Mouse (Mus musculus) kidney, embryonic 15.5 days (tissue): ENCODE data around the gene Ndufaf4. TPM values are rescaled to one million over a fixed set of nuclear protein-coding genes. Genes with fewer than 3 reads are reported as not detected.
A peak's percentile ranks its signal among the peaks of the same experiment; 100 is the strongest.
"Not testable (repeated sequence)": the region's sequence is repeated elsewhere in the genome, so short reads cannot be mapped to it uniquely, and the experiment has no call there.

Experiments
- ATAC-seq: fragments of 200-750 bp; cut with Nextera tagmentation; replicated peaks from 2 replicates; pipeline ENCODE4 v1.8.0; 2017; ENCODE audit warnings: moderate TSS enrichment; ENCODE audit not compliant: low FRiP score
- H3K27ac ChIP-seq: fragments of 300-500 bp; sonication (generic); 2 replicates; pipeline ENCODE4 v1.5.1; 2015; ENCODE audit warnings: mild to moderate bottlenecking, inconsistent platforms
- H3K27me3 ChIP-seq: fragments of 300-500 bp; sonication (generic); 2 replicates; pipeline ENCODE4 v1.6.1; 2015; ENCODE audit warnings: inconsistent platforms
- H3K36me3 ChIP-seq: fragments of 300-500 bp; sonication (generic); 2 replicates; pipeline ENCODE4 v1.6.1; 2015; ENCODE audit warnings: inconsistent platforms
- H3K4me1 ChIP-seq: fragments of 300-500 bp; sonication (generic); 2 replicates; pipeline ENCODE4 v1.6.1; 2015; ENCODE audit warnings: inconsistent platforms
- H3K4me2 ChIP-seq: fragments of 300-500 bp; sonication (generic); 2 replicates; pipeline ENCODE4 v1.6.1; 2015; ENCODE audit warnings: moderate library complexity, mild to moderate bottlenecking, inconsistent platforms
- H3K4me3 ChIP-seq: fragments of 300-500 bp; sonication (generic); replicated peaks from 2 replicates; pipeline ENCODE4 v1.5.1; 2015; ENCODE audit warnings: mild to moderate bottlenecking, inconsistent platforms
- H3K9ac ChIP-seq: fragments of 300-500 bp; sonication (generic); 2 replicates; pipeline ENCODE4 v1.6.1; 2015; ENCODE audit warnings: mild to moderate bottlenecking, inconsistent platforms
- H3K9me3 ChIP-seq: fragments of 300-500 bp; sonication (generic); replicated peaks from 2 replicates; pipeline ENCODE4 v1.6.1; 2016; ENCODE audit warnings: inconsistent platforms
- WGBS: fragments of 180-500 bp; shearing (Covaris S2); methylation state at CpG from one replicate; pipeline ENCODE4 v1.1.7; 2015; ENCODE audit warnings: mixed read lengths; 5-methylcytosine and 5-hydroxymethylcytosine counted together
- polyA plus RNA-seq: library from polyadenylated mRNA; unstranded; fragments of >200 nt; fragmentation: Nextera tagmentation; extraction: Ambion mirVana; gene quantifications from 2 replicates; pipeline ENCODE4 v1.2.1, GENCODE M21; 2015

The Ndufaf4 gene
- polyA plus RNA-seq: 52.2 and 52.3 TPM in 2 replicates

DNA sequence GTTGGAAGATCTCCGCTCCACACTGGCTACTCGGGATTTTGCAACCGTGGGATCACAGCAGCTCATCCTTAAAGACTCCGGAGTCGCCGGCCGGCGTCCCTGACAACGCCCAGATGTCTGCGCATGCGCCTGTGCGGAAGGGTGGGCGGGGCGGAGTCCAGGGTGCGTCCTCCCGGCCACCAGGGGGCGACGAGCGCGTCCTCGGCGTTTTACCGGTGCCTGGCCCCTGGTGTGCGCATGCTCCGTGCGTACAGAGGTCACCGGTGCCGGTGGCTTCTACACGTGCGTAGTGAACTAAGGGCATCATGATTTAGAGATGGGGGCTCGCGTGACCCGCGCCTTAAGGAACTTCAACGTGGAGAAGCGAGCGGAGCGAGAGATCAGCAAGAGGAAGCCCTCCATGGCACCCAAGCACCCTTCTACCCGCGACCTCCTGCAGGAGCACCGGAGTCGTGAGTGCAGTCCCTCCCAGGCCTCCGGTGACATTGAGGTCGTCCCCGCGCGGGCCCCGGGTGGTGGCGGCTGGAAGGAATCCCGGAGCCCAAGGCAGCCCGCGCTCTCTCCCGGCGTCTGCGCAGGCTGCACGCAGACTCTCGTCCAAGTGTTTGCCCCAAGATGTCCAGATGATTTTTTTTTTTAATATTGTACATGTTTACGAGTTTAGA, at the start of gene Ndufaf4:
Ndufaf4 (plus strand) TSS at position 233 of the 665 bp plus-strand sequence.
- peak; percentile 100 for ATAC-seq
- H3K9ac ChIP-seq: peak within 1 kb of the TSS; percentile 79
- peaks cover 11% of the 10 kb centered on the region for H3K4me1 ChIP-seq
- H3K27ac ChIP-seq: peak within 1 kb of the TSS; percentile 67
- H3K27me3 ChIP-seq: no peaks in the 10 kb centered on the region
- H3K4me2 ChIP-seq: peak within 1 kb of the TSS; percentile 88
- H3K4me3 ChIP-seq: peak within 1 kb of the TSS; percentile 92
- H3K36me3 ChIP-seq: peaks cover 20% of the 10 kb centered on the region
- no peaks in the 10 kb centered on the region for H3K9me3 ChIP-seq
- WGBS: 0% methylated on average over 58 of the region's 58 CpGs

- H3K27me3 ChIP-seq: no peaks in the 10 kb centered on the region
- peak within 1 kb of the TSS; percentile 85 for H3K27ac ChIP-seq
- peak; percentile 97 for ATAC-seq
- under 1% methylated on average over 53 of the region's 63 CpGs for WGBS
- no peaks in the 10 kb centered on the region for H3K36me3 ChIP-seq
- peaks cover 3% of the 10 kb centered on the region; the same call in 1 of the 2 replicates for H3K4me1 ChIP-seq
- peak within 1 kb of the TSS; percentile 51 for H3K9ac ChIP-seq
- peak within 1 kb of the TSS; percentile 85 for H3K4me2 ChIP-seq
- peak within 1 kb of the TSS; percentile 68 for H3K4me3 ChIP-seq
- no peaks in the 10 kb centered on the region for H3K9me3 ChIP-seq
These were observed 47.2 kb upstream of the Ndufaf4 start, which contains the start of gene Klhl32 for GRCm38 (mm10) chr4:24850401-24851325. Klhl32 (minus strand) TSS chr4:24851124.

DNA sequence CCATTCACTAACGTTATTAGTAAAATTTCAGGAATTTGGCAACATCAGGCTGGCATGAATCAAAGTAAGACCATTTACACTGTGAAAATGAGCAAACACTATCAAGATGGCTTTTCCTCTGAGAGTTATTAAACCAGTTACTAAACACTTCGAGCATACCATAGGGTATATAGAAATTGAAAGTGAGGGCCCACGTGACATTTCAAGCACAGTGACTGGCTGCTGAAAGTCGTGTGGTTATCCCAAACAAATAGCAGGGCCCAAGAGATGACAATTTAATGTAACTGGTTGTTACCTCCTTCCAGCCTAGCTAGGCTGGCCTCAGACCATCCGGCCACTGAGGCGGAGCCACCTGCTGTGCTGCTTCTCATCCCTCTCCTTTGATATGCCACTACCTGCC, 32.2 kb upstream of the Ndufaf4 start:
- no peak for ATAC-seq
- H3K4me2 ChIP-seq: no peak overlapping the region
- WGBS: 52% methylated on average over 6 of the region's 6 CpGs

GRCm38 (mm10) chr4:24869230-24869629, 28.7 kb upstream of the Ndufaf4 start:
- WGBS: 40% methylated on average over 4 of the region's 4 CpGs
- H3K4me1 ChIP-seq: no peaks in the 10 kb centered on the region
- H3K36me3 ChIP-seq: no peaks in the 10 kb centered on the region
- no peaks in the 10 kb centered on the region for H3K9me3 ChIP-seq
- no peak for ATAC-seq
- H3K4me3 ChIP-seq: no peak overlapping the region
- no peaks in the 10 kb centered on the region for H3K27me3 ChIP-seq
- no peak overlapping the region for H3K9ac ChIP-seq
- no peak overlapping the region for H3K27ac ChIP-seq
- no peak overlapping the region for H3K4me2 ChIP-seq

More for the DNA sequence above, 32.2 kb upstream of the Ndufaf4 start:
- Histone ChIP-seq H3K4me3 (no peak overlapping the region), H3K9me3 (no peaks in the 10 kb centered on the region), H3K36me3 (no peaks in the 10 kb centered on the region), H3K27me3 (no peaks in the 10 kb centered on the region), H3K9ac (no peak overlapping the region), H3K4me1 (no peaks in the 10 kb centered on the region), H3K27ac (no peak overlapping the region)

GRCm38 (mm10) chr4:24889386-24889785, 8.5 kb upstream of the Ndufaf4 start:
- not testable (repeated sequence) for H3K4me1 ChIP-seq, ATAC-seq, H3K27me3 ChIP-seq, H3K9me3 ChIP-seq, H3K27ac ChIP-seq, H3K4me3 ChIP-seq, H3K4me2 ChIP-seq, H3K36me3 ChIP-seq, H3K9ac ChIP-seq
- WGBS: 46% methylated on average over 2 of the region's 2 CpGs

DNA sequence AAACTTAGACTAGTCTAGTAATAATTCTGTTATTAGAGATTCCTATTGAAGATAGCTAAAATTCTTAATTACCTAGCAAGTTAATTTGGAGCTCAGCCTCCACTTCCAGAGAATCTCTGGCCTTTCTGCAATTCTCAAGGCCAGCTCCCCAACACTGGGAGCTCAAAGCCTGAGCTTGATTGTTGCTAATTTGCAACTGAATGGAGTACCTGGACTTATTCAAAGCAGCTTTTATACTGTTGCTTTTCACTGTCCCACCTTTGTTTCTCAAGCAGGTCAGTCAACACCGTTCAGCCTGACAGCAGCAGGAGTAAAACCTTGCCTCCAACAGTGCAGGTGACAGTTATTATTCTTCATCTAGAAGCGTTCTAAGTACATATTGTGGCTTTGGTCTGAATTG, 5.6 kb upstream of the Ndufaf4 start:
- not testable (repeated sequence) for H3K9me3 ChIP-seq, H3K27ac ChIP-seq, H3K4me2 ChIP-seq, ATAC-seq, H3K4me3 ChIP-seq, H3K9ac ChIP-seq, H3K36me3 ChIP-seq, H3K27me3 ChIP-seq, H3K4me1 ChIP-seq
- WGBS: 67% methylated on average over 2 of the region's 2 CpGs

GRCm38 (mm10) chr4:24894625-24895024, 3.3 kb upstream of the Ndufaf4 start:
- WGBS: 84% methylated on average over 4 of the region's 4 CpGs
- ATAC-seq: no peak
- no peak overlapping the region for H3K4me2 ChIP-seq
- 0 out of 2 replicates have a peak, but pooled peaks cover 3% of the 10 kb centered on the region for H3K9me3 ChIP-seq
- peaks cover 11% of the 10 kb centered on the region for H3K4me1 ChIP-seq
- H3K9ac ChIP-seq: no peak overlapping the region
- no peak overlapping the region for H3K27ac ChIP-seq
- no peak overlapping the region for H3K4me3 ChIP-seq
- H3K27me3 ChIP-seq: no peaks in the 10 kb centered on the region
- H3K36me3 ChIP-seq: no peaks in the 10 kb centered on the region

DNA sequence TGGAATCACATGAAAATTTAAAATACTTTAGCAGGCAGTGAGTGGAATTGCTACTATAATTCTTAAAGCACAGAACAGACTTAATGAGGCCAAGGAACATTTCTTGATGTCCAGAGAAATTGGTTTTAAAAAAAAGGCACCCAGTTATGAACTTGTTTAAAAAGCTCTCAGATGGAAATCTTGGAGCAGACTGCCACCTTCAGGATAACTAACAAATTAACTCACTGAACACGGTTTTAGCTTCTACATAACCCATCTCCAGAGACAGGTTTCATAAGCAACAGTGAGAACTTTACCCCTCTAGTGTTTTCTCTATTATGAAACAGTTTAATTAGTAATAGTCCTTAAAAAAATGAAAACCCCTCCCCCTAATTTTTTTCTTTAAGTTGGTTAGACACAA, 1.1 kb upstream of the Ndufaf4 start:
- Histone ChIP-seq H3K36me3 (peaks cover 12% of the 10 kb centered on the region), H3K4me1 (peaks cover 11% of the 10 kb centered on the region), H3K4me3 (no peak overlapping the region), H3K27ac (no peak overlapping the region), H3K4me2 (peak overlapping the region; percentile 88; the same call in 1 of the 2 replicates), H3K27me3 (no peaks in the 10 kb centered on the region), H3K9ac (no peak overlapping the region), H3K9me3 (no peaks in the 10 kb centered on the region)
- ATAC-seq: no peak
- 0% methylated on average over 1 of the region's 1 CpGs for WGBS

- WGBS: 20% methylated on average over 7 of the region's 7 CpGs
- H3K4me3 ChIP-seq: peak overlapping the region; percentile 92
- ATAC-seq: peak; percentile 37; the same call in 1 of the 2 replicates
- H3K27ac ChIP-seq: no peak overlapping the region
- H3K27me3 ChIP-seq: no peaks in the 10 kb centered on the region
- peak overlapping the region; percentile 88 for H3K4me2 ChIP-seq
- peaks cover 11% of the 10 kb centered on the region for H3K4me1 ChIP-seq
- peak overlapping the region; percentile 31; the same call in 1 of the 2 replicates for H3K9ac ChIP-seq
- no peaks in the 10 kb centered on the region for H3K9me3 ChIP-seq
- peaks cover 15% of the 10 kb centered on the region for H3K36me3 ChIP-seq
These were observed 532 bp upstream of the Ndufaf4 start for GRCm38 (mm10) chr4:24897351-24897750.

DNA sequence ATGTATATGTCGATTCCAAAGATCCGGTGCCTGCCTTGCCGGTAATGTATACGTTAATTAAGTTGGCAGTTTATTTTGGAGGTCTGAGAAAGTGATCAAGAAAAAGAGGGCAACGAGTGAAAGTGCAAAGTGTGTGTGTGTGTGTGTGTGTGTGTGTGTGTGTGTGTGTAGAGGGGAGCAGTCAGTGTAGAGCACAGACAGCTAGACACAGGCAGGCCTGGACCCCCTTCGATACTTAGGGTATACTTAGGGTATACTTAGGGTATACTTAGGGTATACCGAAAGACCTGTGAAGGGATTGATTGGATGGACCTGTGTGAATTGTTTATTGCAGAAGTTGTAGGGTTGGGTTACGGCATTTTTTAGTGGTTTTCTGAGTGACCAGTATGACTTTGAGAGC, 753 bp downstream of the Ndufaf4 start:
- Histone ChIP-seq H3K36me3 (peaks cover 27% of the 10 kb centered on the region), H3K9ac (peak overlapping the region; percentile 79), H3K9me3 (no peaks in the 10 kb centered on the region), H3K27ac (no peak overlapping the region), H3K27me3 (no peaks in the 10 kb centered on the region), H3K4me2 (peak overlapping the region; percentile 88), H3K4me3 (peak overlapping the region; percentile 92), H3K4me1 (peaks cover 11% of the 10 kb centered on the region)
- peak; percentile 31; the same call in 1 of the 2 replicates for ATAC-seq
- WGBS: 21% methylated on average over 8 of the region's 8 CpGs

- H3K4me2 ChIP-seq: peak overlapping the region; percentile 88
- no peak for ATAC-seq
- H3K4me3 ChIP-seq: peak overlapping the region; percentile 92
- no peaks in the 10 kb centered on the region for H3K27me3 ChIP-seq
- H3K9ac ChIP-seq: peak overlapping the region; percentile 79; the same call in 1 of the 2 replicates
- no peak overlapping the region for H3K27ac ChIP-seq
- peaks cover 11% of the 10 kb centered on the region for H3K4me1 ChIP-seq
- 18% methylated on average over 4 of the region's 4 CpGs for WGBS
- H3K9me3 ChIP-seq: no peaks in the 10 kb centered on the region
- H3K36me3 ChIP-seq: peaks cover 31% of the 10 kb centered on the region
These were observed 1.3 kb downstream of the Ndufaf4 start for GRCm38 (mm10) chr4:24899146-24899545.

DNA sequence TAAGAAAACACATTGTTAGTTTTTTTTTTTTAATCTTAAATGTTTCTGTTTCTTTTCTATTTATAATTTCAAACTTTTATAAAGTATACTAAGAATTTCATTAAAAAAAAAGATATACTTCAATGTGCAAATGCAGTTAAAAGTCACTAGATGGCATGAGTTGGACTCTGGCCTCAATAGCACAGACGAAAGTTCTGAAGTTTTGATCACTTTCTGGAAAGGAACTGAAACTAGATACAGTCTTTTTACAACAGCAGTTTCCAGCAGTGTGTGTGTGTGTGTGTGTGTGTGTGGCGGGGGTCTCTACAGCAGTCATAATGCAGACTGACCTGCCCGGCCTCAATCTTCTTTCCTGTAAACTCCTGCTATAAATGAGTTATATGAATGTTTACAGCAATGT, 9.9 kb downstream of the Ndufaf4 start:
- no peaks in the 10 kb centered on the region for H3K4me1 ChIP-seq
- no peak overlapping the region for H3K4me3 ChIP-seq
- no peak overlapping the region for H3K27ac ChIP-seq
- H3K4me2 ChIP-seq: no peak overlapping the region
- no peaks in the 10 kb centered on the region for H3K27me3 ChIP-seq
- ATAC-seq: peak; percentile 56; the same call in 1 of the 2 replicates
- H3K9me3 ChIP-seq: no peaks in the 10 kb centered on the region
- WGBS: 45% methylated on average over 3 of the region's 3 CpGs
- no peak overlapping the region for H3K9ac ChIP-seq
- peaks cover 14% of the 10 kb centered on the region for H3K36me3 ChIP-seq
